Mouse (Mus musculus) liver, embryonic 14.5 days (tissue): ENCODE data around the gene Susd5.

Experiments used
- CTCF ChIP-seq: IDR thresholded peaks from 2 replicates; pipeline ENCODE4 v1.5.1; 2016; ENCODE audit warnings: antibody characterized with exemption, low read depth, control low read depth
- EP300 ChIP-seq: IDR thresholded peaks from 2 replicates; pipeline ENCODE4 v1.6.1; 2016; ENCODE audit warnings: antibody characterized with exemption, low read depth

DNA sequence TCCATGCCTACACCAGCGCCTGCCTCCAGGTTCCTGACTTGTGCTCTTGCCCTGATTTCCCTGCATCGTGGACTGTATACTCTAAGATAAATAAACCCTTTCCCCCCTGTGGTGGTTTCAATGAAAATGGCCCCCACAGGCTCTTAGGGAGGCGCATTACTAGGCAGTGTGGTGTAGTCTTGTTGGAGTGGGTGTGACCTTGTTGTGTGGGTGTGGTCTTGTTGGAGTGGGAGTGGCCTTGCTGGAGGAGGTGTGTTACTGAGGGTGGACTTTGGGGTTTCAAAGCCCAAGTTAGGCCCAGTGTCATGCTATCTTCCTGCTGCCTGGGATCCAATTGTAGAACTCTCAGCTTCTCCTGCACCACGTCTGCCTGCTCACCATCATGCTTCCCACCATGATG lies 4.9 kb upstream of the Susd5 start:
- no peak for TF ChIP-seq CTCF
- no peak for TF ChIP-seq EP300
